Mouse (Mus musculus) common myeloid progenitor, adult 5-6 weeks (primary cell): ENCODE measurements around the gene Cfap157. TPM values are rescaled to one million over a fixed set of nuclear protein-coding genes. Genes with fewer than 3 reads are reported as not detected.
A peak's percentile ranks its signal among the peaks of the same experiment; 100 is the strongest.

ENCODE experiments used
- ATAC-seq: replicated peaks from 2 replicates; pipeline ENCODE4 v1.8.0; 2016; ENCODE audit warnings: low read depth, mild to moderate bottlenecking, moderate TSS enrichment, inconsistent platforms; ENCODE audit not compliant: poor library complexity, severe bottlenecking
- total RNA-seq: library from RNA; stranded (forward); fragments of 200-1000, 187-1606 nt; gene quantifications from 2 replicates; pipeline ENCODE4 v1.2.3, GENCODE M21; 2017

The Cfap157 gene
- not detected in 2 replicates for total RNA-seq

DNA sequence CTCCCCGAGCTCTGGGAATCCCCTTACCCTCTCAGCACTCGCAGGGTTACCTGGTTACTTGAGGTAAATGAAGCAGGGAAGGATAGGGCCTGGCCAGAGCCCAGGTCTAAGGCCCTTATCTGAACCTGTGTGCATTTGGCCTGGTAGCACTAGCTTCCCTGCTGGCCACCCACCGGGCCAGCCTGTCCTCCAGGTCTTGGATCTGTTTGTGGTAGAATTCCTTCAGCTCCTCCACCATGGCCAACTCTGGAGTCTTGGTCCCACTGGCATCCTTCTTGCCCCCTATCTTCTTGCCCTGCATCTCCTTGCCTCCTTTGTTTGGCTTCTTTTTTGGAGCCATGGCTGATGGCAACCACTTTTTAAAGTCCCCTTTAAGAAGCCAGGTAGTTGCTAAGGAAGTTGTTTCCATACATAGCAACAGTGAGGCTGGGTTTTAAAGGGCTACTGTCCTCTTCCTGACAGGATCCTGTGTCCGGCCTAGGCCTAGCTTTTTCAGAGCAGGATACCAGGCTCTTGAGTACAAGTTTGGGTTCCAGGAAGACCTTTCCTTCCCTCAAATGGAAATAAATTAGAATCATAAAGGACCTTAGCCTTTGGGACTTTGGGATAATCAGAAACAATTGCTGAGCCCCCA is at the start of gene Cfap157:
Gene Cfap157 (minus strand): TSS at position 381 of the 634 bp plus-strand sequence.
- no peak for ATAC-seq

DNA sequence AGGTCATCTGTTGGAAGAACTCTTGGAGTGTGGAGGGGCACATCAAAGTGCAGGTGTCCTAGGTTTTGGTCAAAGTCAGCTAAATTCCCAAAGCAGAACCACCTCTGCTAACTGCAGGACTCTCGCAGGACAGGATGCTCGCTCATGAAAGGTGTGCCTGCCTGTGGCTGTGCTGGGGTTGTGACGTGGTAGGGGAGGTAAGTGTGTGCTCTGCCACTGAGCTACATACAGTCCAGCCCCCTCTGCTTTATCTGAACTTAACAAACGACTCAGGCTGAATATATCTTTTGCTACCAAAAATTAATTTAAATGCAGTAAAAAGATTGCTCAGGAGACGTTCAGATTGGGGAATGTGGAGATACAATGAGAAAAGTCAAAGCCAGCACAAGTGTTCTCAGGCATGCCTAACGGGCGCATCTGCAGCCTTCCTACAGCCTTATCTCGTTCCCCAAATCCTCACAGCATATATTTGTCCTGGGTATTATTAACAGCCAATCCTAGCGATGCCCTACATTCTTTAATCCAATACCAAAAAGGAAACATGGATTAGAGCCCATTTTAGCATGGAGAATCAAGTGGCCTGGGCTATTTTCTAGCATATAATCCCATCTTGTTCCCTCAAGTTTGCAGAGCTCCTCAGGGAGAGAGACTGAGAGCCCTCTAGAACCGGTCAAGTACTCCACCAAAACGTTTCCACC is 44.9 kb upstream of the Cfap157 start:
- no peak for ATAC-seq

DNA sequence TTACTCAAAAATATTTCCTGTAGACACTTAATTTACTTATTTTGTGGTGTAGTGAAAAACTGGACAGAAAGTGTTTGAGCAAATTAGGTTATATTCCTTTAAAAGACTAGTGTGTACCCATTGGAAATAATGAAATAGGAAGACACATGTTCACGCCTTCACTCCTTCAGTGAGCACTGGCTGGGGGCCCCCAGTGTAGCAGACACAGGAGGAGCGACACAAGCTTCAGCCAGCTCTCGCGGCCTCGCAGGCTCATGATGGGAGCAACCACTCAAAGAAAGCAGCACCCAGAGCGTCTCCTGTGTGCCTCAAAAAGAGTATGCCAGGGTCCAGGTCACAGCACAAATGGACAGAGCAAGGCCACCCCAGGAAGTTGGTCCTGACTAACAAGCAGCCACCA is 41.6 kb upstream of the Cfap157 start:
- no peak for ATAC-seq

DNA sequence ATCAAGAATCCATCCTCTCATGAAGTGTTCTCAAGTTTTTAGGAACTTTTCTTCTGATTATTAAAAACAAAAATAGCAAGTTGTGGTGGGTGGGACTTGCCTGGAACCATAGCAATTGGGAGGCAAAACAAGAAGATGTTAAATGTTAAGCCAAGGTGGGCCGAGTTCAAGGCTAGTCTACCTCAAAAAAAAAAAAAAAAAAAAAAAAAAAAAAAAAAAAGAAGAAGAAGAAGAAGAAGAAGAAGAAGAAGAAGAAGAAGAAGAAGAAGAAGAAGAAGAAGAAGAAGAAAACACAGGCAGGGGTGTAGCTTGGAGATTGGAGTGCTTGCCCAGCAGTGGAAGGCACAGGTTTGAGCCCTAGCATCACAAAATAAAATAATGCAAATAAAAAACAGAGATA is 40.5 kb upstream of the Cfap157 start:
- ATAC-seq, result no peak

DNA sequence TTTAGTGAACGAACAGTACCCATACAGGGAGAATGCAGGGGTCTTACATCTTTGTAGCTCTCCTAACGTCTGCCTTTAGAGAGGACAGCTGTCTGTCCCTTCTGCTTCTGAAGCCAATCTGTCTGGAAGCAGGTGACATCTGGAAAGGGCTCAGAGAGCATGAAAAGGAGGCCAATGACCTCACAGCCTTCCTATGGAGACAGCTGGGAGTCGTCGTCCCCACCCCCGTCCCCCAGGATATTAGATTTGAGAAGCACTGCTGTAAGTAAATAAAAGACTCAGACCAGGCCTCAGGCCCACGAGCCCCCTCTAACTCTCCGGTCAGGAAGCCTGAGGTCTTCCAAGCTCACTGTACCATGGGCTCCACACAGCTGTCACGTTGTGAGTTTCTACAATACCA is 40.0 kb upstream of the Cfap157 start:
- ATAC-seq, result no peak

DNA sequence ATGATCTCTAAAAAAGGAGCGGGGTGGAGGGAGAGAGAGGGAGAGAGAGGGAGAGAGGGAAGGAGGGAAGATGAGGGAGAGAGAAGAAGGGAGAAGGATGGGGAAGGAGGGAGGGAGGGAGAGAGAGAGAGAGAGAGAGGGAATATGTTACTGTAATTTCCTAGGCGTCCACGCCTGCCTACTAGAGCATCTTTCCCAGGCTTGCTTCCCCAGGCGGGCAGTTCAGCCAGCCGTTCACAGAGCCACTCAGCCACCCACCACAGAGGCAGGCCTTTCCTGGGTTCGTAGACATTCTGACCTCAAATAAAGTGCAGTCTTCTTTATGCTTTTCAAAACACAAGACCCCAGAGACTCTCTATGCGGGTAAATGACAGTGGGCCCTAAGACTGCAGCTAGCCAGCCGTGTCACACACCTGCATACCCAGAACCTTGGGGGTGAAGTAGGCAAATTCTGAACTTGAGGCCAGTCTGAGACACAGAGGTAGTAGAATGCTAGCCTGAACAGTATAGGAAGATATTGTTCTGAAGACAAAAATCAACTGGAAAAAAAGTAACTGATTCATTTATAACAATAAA is 39.4 kb upstream of the Cfap157 start:
- ATAC-seq, result no peak

DNA sequence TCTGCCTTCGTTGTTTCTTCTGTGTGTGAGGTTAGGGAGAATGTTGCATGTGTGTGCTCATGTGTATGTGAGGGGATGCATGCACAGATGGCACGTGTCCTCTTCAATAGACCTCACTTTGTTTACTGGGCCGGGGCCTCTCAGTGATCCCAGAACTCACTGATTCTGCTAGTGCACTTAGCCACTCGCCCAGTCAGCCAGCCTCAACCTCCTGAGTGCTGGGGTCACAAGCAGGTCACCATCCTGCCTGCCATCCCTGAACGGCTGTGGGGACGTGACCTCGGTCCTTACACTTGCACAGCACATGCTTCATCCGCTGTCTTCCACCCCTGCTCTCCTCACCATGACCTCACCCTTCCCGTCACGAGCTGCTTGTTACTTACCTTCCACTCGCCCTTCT is 38.9 kb upstream of the Cfap157 start:
- ATAC-seq, result no peak

DNA sequence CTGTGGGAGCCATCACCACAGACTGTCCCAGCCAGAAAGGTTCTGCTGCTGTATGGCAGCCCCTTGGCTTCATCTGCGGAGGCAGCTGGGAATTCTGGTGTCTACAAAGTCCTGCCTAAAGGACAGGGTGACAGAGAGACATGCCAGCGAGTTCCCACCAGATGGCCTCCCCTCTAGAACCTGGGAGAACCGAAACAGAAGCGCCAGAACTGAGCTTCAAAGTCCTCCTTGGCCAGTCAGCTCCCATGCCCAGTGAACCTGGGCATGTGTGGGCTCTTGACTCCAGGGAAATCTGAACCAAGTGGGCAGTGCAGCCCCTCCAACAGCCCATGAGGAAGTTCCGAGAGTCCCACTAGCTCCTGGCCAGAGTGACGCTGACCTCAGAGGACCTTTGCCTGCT is 38.4 kb upstream of the Cfap157 start:
- no peak for ATAC-seq

DNA sequence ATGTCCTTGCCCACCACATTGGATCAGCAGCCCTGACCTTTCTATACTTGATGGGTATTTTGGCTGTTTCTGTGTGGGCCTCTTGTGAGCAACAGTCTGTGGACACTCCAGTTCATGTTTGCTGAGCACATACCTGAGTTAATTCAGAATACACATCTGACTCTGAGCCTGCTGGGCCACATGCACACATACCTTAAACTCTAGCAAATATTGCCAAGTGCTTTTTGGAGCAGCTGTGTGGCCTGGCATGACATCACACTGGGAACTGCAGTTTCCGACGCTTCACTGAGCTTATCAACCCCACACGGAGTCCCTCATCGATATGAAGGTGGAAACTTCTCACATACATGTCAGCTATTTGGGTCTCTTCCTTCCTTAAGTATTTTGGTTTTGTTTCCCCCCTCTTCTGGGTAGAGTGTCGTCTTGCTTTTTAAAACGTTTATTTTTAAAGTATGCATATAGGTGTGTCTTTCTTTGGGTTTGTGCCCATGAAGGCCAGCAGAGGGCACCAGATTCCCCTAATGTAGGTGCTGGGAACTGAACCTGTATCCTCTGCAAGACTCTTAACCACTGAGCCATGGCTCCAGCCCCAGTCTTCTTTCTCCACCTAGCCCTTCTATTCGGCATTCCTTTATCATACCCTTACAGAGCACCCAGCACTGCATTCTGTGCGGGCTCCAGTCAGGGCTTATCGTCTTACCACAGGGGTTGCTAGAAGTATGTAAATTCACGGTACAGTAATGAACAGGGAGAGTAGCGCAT is 37.0 kb upstream of the Cfap157 start:
- ATAC-seq, result peak; percentile 78

DNA sequence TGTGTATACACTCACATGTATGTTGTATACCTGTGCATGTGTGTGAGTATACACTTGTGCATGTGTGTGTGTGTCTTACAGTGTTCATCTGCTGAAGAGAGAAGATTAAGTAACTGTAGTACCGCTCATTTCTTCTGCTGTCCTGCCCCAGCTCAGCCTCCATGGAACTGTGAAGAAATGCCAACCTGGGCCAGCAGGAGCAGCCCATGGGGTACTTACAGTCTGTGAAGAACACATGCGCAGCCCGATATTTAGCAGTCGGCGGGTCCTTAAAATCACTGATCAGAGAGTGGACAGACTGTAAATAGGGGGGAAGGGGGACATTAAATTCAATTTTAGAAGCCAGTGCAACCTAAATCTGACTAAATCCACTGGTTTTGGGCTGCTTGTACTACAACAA is 34.0 kb upstream of the Cfap157 start:
- no peak for ATAC-seq

DNA sequence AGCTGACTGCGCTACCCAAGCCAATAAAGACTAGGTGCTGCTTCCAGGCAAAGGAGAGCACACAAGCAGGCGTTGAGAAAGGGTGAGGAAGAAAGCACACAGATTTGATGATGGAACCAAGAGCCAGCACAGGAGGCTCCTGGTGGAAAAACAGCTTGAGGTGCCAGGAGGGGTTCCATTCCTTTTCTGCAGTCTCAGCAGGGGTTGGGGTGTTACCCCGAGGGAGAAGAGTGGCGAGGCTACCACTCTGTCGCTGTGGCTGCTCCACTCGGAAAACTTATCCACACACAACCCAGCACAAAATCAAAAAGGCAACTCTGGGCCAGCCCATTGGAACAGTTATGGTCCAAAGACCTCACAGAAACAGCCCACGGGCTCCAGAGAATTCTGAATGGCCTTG is 33.4 kb upstream of the Cfap157 start:
- no peak for ATAC-seq

DNA sequence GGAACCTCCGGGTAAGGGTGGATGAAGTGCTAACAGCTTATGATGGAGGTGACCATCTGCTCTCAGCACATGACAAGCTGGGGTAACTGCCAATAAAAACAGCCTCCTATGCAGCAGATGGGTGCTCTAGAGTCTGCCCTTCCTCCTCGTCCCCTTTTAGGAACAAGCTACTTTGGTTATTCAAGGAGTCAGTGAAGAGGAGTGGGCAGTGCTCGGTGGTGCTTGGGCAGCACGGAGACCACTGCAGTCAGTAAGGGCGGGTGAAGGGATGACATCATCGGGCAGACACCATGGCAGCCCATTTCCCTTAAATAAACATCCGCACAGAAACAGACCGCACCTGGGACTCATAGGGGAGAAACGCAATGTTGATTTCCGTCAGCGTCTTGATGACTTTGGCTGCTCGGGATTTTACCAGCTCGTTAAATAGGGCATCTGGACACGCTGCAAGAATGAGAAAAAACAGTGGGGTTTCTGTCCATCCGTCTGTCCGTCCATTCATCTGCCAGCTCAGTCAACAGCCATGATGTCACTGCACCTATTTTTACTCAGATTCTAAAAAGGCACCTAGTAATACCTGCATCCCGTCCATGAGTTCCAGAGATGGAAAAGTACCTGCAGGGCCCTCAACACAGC is 32.8 kb upstream of the Cfap157 start:
- no peak for ATAC-seq

DNA sequence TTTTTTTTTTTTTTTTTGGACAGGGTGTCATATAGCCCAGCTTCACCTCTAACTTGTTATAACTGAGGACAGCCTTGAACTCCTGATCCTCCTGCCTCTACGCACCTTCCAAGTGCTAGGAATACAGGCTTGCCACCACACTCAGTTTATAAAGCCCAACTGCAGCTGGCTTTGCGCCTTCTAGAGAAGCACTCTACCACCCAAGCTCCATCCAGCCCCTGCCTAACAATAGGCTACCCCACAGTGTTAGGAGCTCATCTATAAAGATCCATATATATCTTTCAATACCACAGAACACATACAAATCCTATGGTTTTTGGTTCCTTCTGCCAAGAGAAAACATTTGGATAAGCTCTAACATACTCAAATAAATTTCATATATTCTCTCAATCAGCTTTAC is 32.3 kb upstream of the Cfap157 start:
- ATAC-seq, result no peak

DNA sequence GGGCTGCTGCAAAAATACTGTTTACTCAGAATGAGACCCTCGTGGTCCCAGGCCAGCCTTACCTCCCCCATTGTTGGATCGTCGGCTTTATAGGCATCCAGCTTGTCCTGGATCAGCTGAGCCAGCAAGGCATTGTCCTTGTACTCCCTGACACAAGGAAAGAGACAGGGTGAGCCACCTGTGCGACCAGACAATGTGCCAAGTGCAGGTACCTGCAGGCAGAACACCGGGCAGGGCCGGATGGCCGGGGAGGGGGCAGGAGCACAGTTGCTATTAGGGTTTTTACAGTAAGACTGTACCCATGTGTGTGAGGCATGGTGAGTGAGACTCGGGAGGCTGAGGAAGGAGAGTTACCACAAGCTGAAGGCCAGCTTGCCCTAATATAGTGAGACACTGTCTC is 27.7 kb upstream of the Cfap157 start:
- ATAC-seq, result no peak

DNA sequence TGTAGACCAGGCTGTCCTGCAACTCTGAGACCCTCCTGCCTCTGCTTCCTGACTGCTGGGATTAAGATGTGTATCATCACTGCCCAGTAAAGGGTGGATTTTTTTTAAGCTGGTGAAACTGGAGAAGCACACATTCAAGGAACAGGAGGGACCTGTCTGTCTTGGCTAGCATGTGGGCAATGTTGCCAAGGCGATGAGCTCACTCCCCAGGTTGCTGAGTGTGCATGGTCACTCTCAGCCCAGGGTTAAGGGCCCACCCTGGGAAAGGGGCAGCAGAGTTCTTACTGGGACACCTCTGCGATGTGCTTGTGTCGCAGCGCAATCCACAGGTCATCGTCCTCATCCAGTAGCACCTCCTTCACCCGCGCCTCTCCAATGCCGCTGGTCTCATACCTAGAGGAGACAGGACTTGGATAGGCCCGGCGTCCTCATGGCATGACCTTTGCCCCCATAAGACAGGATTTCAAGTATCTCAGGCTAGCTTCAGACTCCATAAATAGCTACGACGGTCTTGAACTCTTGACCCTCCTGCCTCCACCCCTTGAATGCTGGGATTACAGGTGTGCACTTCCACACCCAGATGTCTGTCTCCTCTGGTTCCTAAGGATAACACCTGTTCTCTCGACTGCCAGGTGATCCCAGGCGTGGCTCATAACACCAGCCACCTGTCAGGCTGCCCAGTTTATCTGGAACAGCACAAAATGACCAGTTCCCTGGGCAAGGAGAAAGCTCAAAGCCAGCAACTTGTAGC is 24.8 kb upstream of the Cfap157 start:
- no peak for ATAC-seq

DNA sequence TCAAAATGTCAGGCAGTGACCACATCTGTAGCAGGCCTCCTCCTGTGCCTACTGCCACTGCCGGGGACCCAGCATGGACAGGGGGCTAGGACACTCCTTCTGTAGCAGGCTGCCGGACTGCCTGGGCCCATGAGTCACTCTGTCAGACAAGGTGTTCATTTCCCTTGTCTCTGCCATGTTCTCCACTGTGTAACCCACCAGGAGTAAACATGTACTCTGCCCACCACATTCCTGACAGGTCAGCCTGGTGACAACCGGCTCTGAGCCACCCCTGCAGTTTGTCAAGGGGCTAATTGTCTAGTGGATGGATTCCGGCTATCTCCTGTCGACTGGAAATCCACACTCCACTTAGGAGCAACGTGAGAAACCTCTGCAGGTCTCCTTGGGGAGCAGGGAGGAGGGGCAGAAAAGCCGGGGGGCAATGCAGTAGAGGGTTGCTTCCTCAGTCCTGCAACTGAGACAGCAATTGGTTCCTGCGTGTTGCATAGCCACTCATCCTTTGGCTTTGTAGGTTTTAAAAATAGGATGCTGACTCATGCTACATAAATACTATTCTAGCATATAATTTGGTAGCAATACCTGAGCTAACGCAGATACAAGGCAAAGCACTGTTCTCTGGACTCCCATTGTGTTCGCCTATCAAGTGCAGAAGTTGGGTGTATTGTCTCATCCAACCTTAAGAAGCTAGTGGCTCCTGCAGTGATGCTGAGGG is 14.2 kb upstream of the Cfap157 start:
- ATAC-seq, result no peak

DNA sequence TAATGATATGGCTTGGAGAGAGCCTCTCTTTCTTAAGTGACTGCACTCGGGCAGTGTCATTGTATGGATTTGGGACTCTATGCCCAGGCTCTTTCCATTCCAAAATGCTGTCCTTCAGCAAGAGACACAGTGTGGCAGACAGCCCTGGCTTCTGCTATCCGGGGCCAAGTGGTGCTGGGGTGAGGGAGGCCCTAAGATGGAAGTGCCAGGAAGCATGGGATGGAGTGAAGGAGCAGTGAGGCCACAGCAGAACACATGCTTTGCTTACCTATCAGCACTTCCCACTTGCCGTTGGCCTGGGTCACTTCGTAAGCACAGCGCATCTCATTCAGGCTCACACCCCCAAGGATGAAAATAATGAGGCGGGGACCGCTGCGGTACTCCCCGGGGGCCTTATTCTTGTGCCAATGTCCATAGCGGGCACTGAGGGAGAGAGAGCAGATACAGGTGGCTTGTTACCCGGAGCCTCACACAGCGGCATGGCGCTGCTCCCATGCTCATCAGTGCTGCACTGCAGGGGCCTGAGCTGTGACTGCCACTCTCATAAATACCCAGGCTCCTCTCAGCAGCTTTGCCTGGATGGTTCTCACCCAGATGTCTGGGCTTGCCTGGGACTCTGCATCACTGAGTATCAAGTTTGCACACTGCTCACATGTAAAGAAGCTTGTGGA is 11.7 kb upstream of the Cfap157 start:
- ATAC-seq, result no peak

DNA sequence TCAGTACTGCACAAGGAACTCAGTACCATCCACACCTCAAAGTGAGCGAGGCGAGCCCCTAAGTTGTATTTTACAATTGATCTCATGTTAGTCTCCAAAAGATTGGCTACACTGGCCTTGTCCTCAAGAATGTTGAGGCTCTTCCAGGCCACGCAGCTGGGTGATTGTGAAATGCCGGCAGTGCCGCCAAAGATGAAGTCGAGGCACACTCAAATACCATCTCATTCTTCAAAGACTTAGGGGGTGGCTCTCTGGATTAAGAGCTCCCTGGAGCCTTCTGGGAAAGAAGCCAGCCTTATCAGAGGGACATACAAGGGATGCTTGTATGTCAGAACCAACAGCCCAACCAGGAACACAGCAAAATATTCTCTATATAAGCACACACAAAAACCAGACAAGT is 7.1 kb upstream of the Cfap157 start:
- ATAC-seq, result no peak

DNA sequence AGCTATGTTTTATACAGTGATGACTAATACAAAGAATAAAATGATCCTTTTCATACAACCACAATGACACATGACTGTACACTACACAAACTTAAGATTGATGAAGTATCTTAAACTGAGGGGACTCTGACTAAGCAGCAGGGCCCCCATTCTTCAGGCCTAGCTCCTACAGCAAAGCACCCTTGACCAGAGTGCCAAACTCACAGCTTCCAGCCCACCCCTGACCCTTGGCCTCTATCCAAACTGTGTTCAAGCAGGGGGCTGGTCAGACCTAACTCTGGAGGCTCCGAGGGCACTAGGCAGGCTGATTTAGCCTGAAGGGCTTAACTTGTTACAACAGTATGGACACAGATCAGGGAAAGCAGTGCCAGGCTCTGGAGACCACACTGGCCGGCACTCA is 4.4 kb upstream of the Cfap157 start:
- ATAC-seq, result no peak
